Mouse (Mus musculus) spleen, adult 2 months (tissue): Measurements from ENCODE around the gene Bace2.

Experiments used
- CTCF ChIP-seq: fragments of 200-500 bp; IDR thresholded peaks from 2 replicates; pipeline ENCODE4 v1.5.1; 2011; ENCODE audit warnings: mild to moderate bottlenecking, inconsistent platforms; ENCODE audit not compliant: insufficient read depth, insufficient read length, insufficient replicate concordance; ENCODE audit errors: extremely low read depth
- POLR2A ChIP-seq: fragments of 200-500 bp; IDR thresholded peaks from 2 replicates; pipeline ENCODE4 v1.6.1; 2011; ENCODE audit warnings: low read depth, low read length, inconsistent platforms

GRCm38 (mm10) chr16:97467472-97467871 lies 110.9 kb downstream of the Bace2 start:
- TF ChIP-seq CTCF (no peak), POLR2A (no peak)
